Mouse (Mus musculus) small intestine, adult 2 months (tissue): ENCODE results near the gene Zcchc3.

Experiments
- CTCF ChIP-seq: fragments of 200-500 bp; IDR thresholded peaks from 2 replicates; pipeline ENCODE4 v1.5.1; 2012; ENCODE audit warnings: low read depth, mild to moderate bottlenecking, control low read depth, inconsistent platforms, low read length, moderate library complexity, mixed read lengths; ENCODE audit not compliant: insufficient replicate concordance, insufficient read length; ENCODE audit errors: extremely low read depth
- POLR2A ChIP-seq: fragments of 200-500 bp; IDR thresholded peaks from 2 replicates; pipeline ENCODE4 v1.6.1; 2012; ENCODE audit warnings: low read depth, mild to moderate bottlenecking, control low read depth, inconsistent platforms, low read length, moderate library complexity

DNA sequence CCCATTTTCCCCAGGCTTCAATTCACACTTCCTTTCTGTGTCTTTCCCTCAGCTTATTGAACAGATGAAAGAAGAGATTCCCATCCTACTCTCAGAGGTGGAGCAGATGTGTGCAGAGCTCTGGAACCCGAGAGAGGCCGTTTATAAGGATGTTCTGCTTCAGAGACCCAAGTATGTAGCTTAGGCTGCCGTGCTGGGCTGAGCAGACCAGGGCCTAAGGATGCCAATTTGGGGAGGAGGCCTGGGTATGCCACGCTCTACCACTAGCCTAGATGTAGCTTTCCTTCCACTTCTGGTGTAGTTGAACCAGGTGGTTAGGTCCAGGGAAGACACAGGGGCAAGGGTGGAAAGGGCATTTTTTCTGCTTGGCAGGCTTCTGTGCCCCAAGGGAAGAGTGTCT, 27.5 kb upstream of the Zcchc3 start:
- TF ChIP-seq CTCF (no peak), POLR2A (no peak)
